Mouse (Mus musculus) hindbrain, embryonic 15.5 days (tissue): ENCODE data around the gene Tarm1. TPM values are rescaled to one million over a fixed set of nuclear protein-coding genes. Genes with fewer than 3 reads are reported as not detected.

ENCODE experiments used
- polyA plus RNA-seq: library from polyadenylated mRNA; unstranded; fragments of >200 nt; fragmentation: Nextera tagmentation; extraction: Ambion mirVana; gene quantifications from 2 replicates; pipeline ENCODE4 v1.2.1, GENCODE M21; 2015

Gene Tarm1
- polyA plus RNA-seq, 1 experiment from 2014 or later: not detected

Other genes starting within 250 kb of the Tarm1 start
- gene Myadm, start 213.5 kb downstream of the Tarm1 start, polyA plus RNA-seq: 37.8 and 40.7 TPM in 2 replicates
- 2.0 and 2.1 TPM in 2 replicates for gene Prkcg, start 213.4 kb downstream of the Tarm1 start, polyA plus RNA-seq
- 3.9 and 4.1 TPM in 2 replicates for gene Cacng7, start 169.7 kb downstream of the Tarm1 start, polyA plus RNA-seq
- 11.5 and 14.6 TPM in 2 replicates for gene Cacng8, start 111.9 kb downstream of the Tarm1 start, polyA plus RNA-seq
- gene Cacng6, start 78.4 kb downstream of the Tarm1 start, polyA plus RNA-seq: 0.18 TPM in 1 of 2 replicates, not detected in the other
- 0.39 and 0.66 TPM in 2 replicates for gene Oscar, start 113.5 kb upstream of the Tarm1 start, polyA plus RNA-seq
- gene Ndufa3, start 114.7 kb upstream of the Tarm1 start, polyA plus RNA-seq: 541 and 606 TPM in 2 replicates
- 32.2 and 40.1 TPM in 2 replicates for gene Tfpt, start 127.3 kb upstream of the Tarm1 start, polyA plus RNA-seq
- gene Prpf31, start 127.4 kb upstream of the Tarm1 start, polyA plus RNA-seq: 88.8 and 89.6 TPM in 2 replicates
- gene Cnot3, start 142.6 kb upstream of the Tarm1 start, polyA plus RNA-seq: 39.5 and 47.3 TPM in 2 replicates
- gene Leng1, start 163.2 kb upstream of the Tarm1 start, polyA plus RNA-seq: 15.3 and 17.1 TPM in 2 replicates
- gene Tmc4, start 174.9 kb upstream of the Tarm1 start, polyA plus RNA-seq: 5.0 and 5.2 TPM in 2 replicates
- gene Tsen34, start 190.2 kb upstream of the Tarm1 start, polyA plus RNA-seq: 275 and 297 TPM in 2 replicates
- 105 and 113 TPM in 2 replicates for gene Mboat7, start 190.9 kb upstream of the Tarm1 start, polyA plus RNA-seq
- 691 and 766 TPM in 2 replicates for gene Rps9, start 201.4 kb upstream of the Tarm1 start, polyA plus RNA-seq
- gene Pirb, start 217.8 kb upstream of the Tarm1 start, polyA plus RNA-seq: 0.45 and 0.50 TPM in 2 replicates